Mouse (Mus musculus): ENCODE results near the gene Vps8. TPM values are rescaled to one million over a fixed set of nuclear protein-coding genes. Genes with fewer than 3 reads are reported as not detected.

Gene Vps8
- total RNA-seq, 2 experiments from 2014 or later = 24.6 to 30.6 TPM

DNA sequence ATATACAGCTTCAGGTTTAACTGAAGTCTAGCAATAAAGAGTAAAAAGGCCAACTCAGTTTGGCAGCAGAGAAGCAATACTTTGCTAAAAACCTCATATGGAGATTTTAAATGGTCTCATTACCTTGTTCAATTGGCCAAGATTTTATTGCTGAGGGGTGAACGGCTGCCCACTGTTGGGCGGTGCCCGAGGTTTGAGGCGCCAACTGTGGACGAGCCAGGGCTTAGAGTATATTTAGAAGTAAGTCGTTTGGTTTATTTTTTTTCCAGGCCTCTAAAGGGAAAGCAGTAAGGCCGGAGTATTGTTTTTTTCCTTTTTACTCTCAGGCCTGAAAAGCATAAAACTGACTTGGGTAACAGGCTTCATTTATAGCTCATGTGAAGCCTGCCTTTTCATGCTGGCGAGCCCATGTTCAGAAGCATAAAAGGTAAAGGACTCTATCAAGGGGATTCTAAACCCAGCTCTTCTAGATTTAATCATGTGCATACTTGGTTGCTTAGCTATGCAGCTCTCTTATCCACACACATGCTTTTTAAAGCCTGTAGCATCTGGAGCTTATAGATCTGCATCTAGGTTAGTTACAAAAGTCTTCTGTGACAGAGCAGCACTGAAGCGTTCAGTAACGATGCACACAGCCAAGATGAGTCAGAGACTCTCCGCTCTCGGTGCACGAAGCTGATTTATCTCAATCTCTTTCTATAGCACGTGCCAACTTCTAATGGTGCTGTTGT, 34.9 kb downstream of the Vps8 start:
- ATAC-seq (replicated peaks; ENCODE audit: poor library complexity, severe bottlenecking) = no peak

DNA sequence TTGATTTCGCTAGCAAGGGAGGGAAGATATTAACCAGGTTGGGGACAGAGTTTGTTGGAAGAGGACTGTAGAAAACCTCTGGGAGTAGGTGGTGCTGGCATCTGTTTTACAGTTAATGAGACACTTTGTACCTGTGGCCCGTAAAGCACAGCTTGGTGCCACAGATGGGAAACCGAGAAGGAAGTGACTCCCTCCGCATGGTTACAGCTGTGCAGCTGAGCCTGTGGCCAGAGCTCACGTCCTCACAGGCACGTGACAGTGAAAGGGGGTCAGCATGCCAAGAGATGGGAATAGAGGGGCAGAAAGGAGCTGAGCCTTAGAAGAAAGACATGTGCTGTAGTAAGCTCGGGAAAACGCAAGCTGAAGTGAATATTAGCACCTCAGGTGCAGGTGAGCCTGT, 43.0 kb downstream of the Vps8 start:
- no peak for ATAC-seq (replicated peaks; ENCODE audit: poor library complexity, severe bottlenecking)

DNA sequence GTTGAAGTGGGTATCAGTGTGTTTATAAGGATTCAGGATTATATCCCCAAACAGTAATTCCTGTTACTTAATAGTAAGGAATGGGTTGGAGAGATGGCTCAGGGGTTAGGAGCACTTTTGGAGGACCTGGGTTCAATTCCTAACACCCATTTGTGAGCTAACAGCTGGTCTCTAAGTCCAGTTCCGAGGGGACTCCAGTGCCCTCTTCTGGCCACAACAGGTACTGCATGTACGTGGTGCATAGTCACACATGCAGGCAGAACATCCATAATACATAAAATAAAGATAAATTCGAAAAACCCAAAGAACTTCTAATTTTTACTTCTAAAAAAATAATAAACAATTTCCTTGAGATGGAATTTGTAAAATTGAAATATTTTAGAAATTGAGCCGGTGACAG, 47.5 kb downstream of the Vps8 start:
- ATAC-seq (replicated peaks; ENCODE audit: poor library complexity, severe bottlenecking) = no peak

DNA sequence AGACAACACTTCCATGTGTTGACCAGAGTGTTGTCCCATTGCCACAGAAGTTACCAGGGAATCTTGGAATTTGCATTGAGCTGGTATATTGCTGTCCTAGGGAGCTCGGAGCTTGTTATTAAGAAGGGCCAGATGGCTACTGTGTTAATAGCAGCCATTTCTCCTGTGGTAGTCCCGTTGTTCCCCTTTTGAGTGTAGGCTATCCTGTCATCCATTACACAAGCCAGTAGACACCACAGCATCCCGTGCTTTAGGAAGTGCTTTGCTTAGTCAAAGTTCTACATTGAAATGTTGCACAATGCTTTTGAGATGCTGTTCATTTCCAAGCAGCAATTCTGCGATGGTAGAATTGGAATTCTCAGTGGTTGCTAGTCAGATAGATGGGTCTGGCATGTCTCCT, 54.2 kb downstream of the Vps8 start:
- peak; percentile 78 for ATAC-seq (replicated peaks; ENCODE audit: poor library complexity, severe bottlenecking)

DNA sequence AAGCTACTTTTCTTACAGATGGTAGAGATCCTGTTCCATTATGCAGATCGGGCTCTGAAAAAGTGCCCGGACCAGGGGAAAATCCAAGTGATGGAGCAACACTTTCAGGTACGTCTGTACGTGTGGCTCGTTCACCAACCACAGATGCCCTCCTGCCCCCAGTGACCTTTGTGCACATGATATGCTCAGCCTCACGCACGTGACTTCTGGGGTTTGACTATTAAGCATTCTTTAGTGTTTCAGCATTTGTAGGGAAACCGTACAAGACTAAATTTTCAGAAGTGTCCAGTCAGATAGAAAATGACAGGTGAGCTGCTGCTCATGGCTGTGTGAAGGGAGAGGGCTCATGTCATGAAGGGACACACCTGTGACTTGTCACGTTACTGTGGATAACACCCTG, 55.5 kb downstream of the Vps8 start:
- no peak for ATAC-seq (replicated peaks; ENCODE audit: poor library complexity, severe bottlenecking)

DNA sequence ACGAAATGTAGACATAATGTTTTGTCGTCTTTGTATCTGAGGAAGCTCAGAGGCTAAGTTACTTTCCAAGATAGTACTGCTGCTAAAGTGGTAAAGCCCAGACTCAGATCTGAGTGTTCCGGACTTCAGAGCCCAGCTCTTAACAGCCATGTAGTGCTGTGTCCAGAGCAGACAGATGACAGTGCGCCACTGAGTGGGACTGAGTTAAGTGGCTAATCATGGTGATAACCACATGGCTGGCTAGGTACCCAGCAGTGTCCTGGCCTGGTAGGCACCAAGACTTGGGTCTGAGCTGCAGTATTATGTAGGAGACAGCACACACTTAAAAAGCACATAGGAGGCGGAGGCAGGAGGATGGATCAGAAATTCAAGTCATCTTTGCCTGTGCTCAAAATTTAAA, 60.9 kb downstream of the Vps8 start:
- no peak for ATAC-seq (replicated peaks; ENCODE audit: poor library complexity, severe bottlenecking)

DNA sequence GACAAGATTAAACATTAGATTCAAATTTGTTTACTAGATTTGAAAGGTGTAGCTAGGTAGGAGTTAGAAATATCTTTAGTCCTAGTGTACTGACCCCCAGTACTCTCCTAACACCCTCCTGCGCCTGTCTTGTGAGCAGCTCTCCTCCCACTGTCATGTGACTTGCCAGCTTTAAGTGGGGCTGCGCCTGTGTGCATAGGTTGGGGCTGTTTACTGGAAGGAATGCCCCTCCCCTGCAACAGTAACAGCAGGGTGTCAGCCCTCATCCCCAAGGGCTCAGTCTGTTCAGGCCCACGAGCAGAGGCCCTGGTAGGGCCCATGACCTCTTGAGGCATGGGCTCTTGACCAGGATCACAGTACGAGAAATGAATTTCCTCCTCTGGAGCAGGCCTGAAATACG, 62.8 kb downstream of the Vps8 start:
- ATAC-seq (replicated peaks; ENCODE audit: poor library complexity, severe bottlenecking) = no peak

DNA sequence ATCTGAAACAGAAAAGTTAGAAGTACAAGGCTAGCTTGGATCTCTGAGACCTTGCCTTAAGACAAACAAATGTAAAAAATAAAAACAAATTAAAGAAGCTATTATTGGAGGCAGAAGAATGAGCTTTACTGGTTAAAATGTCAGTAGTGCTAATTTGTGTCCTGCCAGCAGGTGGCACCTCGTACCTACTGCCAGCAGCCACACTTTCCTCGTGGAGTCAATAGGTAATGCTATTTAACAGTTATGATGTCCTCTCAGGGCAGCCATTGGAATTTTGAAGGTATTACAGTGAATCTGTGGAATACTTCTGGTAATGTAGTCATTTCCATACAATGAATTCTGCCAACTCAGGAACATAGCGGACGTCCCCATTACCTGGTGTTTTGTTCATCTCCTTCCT, 65.5 kb downstream of the Vps8 start:
- peak; percentile 48 for ATAC-seq (replicated peaks; ENCODE audit: poor library complexity, severe bottlenecking)

DNA sequence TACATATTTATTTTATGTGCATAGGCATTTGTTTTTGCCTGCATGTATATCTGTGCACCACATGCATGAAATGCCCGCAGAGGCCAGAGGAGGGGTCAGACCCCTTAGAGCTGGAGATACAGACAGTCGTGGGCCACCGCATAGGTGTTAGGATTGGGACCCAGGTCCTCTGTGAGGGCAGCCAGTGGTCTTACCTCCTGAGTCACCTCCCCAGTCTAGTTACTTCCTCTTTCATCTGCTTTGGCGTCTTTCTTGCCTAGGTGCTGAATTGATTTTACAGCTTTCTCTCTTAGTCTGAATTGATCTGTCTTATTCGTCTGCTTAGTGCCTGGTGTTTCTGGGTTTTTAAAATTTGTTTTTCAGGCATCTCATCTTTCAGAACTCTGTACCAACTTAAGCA, 69.4 kb downstream of the Vps8 start:
- no peak for ATAC-seq (replicated peaks; ENCODE audit: poor library complexity, severe bottlenecking)

DNA sequence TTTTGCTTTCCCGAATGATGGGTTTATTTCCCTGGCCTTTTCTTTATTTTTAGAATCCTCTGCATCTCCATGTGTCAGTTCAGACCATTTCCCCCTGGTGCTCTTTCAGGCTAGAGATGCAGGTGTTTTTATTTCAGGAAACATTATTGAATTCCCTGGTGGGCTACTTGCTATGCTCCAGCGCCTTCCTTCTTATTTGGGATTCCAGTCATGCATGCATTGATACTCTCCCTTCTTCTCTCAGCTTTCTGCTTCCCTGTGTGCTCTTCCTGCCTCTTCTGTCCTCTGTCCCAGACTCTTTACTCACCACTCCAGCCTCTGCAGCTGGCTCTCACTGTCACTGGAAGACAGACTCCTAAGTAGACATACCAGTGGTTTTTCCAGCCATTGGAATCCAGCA, 70.0 kb downstream of the Vps8 start:
- no peak for ATAC-seq (replicated peaks; ENCODE audit: poor library complexity, severe bottlenecking)

DNA sequence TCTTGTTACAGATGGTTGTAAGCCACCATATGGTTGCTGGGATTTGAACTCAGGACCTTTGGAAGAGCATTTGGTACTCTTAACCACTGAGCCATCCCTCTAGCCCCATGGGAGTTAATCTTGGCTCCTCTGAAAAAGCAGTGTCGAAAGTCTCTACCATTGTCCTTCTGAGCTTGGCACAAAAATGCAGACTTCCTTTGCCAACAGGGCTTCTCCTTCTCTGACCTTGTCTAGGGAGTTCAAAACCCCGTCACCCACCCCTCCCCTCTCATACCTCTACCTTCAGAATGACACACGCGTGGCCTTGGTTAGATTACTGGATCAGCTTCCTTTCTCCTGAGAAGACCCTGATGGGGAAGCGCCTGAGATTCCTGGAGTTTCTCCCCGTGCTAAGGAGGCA, 71.8 kb downstream of the Vps8 start:
- ATAC-seq (replicated peaks; ENCODE audit: poor library complexity, severe bottlenecking) = no peak

DNA sequence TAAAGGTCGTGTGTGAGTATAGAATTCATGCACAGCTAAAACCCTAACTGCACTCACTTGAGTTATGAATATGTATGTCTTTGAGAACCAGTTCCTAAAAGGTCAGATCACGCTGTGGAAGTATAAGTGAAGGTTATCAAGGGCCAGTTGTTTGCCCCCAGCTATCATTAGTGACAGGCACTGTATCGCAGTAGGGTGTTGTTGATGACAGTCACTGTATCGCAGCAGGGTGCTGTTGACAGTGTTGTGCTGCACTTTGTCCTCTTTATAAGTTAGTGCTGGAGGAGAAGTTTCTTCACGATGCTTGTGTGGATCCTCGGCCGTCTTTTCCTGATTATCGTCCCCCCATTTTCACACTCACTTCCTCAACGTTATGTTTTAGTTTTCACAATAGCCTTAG, 73.9 kb downstream of the Vps8 start:
- ATAC-seq (replicated peaks; ENCODE audit: poor library complexity, severe bottlenecking) = no peak

DNA sequence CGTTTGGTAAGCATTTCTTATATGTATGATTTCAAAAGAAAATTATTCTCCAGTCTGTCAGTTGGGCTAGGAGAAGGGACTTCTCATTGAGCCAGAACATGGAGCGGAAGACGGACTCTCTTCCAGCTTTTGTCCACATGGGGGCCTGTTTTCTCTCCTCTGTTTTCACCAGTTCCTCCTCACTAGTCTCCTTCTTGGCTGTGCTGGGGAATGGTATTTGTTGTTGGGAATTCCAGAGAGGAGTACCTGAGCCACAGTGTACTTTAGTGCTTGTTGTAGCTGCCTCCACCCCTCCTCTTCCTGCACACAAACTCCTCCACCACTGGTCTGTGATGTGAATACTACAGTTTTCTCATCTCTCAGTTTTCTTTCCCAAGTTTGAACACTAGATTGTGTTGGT, 74.7 kb downstream of the Vps8 start:
- ATAC-seq (replicated peaks; ENCODE audit: poor library complexity, severe bottlenecking) = no peak

DNA sequence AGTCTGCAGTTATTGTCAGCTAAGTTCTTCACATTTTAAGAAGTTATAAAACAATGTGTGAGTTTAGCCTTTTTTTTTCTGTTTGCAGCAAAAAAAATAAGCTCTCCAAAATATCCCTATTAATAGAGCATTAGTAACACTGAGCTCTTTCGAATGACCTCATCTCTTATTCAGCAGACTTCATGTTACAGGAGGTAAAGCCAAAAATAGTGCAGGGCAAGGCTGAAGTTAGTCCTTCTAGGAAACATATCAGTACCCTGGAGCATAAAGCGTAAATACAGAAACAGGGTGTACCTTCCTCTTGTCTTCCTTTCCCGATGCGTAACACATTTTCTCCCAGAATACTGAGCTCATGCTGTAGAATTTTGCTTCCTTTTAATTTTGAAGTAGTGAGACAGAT, 76.1 kb downstream of the Vps8 start:
- ATAC-seq (replicated peaks; ENCODE audit: poor library complexity, severe bottlenecking) = no peak

DNA sequence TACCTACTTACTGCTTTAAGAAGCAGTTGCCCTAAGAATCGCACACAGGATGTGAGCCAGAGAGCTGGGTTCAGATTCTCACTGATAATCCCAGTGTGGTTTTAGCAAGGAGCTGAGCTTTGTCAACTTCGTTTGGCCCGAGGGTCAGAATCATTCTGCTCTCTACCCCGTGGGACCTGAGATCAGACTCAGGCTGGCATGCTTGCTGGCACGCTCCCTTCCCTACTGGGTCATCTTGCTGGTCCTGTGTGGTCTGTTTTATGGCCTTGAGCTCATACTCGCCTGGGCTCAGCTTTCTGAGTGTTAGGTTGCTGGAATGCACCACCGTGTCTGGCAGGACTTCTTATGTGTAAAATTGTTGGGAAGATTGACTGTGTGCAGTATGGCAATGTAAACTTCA, 76.7 kb downstream of the Vps8 start:
- no peak for ATAC-seq (replicated peaks; ENCODE audit: poor library complexity, severe bottlenecking)

DNA sequence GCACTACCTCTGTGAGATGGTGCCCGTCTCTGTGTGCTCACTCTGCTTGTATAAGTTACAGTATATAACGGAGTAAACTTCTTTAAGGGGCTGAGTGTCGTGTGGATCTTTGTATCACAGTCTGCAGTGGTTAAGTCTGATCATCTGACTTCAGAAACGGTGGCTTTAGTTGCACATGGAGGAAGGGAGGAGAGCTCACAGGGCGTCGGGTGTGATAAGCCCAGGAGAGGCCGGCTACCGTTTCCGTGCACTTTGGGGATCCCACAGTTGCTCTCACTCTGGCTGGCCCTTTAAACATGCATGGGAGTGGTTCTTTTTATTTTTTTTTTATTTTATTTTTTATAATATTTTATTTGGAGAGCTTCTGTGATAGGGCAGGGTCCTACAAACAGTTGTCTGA, 95.9 kb downstream of the Vps8 start:
- no peak for ATAC-seq (replicated peaks; ENCODE audit: poor library complexity, severe bottlenecking)

DNA sequence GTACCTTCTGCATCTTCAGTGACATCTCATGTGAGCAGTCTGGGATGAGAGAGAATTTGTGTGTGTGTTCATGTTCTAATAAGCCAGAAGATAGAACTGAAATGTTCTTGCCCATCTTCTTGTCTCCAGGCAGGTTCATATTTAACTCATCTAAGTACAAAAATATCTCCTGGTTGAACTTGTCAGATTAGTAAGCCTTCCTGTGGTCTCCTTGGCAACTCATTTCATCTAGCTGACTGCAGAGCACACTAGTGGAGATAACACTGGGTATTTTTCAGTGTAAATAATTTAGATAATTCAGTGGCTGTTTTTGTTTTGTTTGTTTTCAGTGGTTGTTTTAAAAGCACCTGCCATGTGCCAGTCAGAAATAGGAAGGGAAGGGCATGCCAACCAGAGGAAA, 96.9 kb downstream of the Vps8 start:
- ATAC-seq (replicated peaks; ENCODE audit: poor library complexity, severe bottlenecking) = no peak

DNA sequence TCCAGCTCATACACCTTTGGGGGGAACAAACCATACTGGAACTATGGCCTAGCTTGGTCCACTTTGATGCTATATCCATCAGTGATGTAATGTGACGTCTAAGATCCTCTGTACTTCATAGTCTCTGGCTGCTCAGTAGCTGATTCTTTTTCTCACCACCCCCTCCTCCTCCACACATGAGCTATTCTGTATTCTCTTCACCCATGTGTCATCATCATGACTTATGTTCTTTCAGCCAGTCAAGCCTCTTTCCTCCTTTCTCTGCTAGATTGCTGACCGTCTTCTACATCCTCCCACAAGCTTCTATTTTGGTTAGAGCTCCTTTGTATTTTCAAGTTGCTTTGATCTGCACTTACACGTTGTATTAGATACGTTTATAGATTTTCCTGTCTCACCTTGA, 100.8 kb downstream of the Vps8 start:
- no peak for ATAC-seq (replicated peaks; ENCODE audit: poor library complexity, severe bottlenecking)

DNA sequence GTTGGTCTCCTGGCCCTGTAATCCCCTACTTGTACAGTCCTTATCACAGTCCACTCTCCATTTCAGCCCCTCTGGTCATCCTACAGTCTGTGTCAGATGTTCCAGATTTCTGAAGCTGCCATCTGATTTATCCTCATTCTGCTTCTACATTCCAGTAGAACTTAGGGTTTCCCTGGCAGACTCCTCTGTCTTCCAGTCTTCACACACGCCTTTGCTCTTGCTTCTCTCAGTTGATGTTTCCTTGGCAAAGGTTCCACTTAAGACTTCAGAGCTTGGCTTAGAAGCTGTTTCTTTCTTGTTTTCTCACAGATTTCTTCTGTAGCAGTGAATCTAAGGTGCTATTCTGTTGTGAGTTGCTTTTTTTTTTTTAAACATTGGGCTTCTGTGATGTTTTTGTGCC, 102.5 kb downstream of the Vps8 start:
- ATAC-seq (replicated peaks; ENCODE audit: poor library complexity, severe bottlenecking) = no peak

DNA sequence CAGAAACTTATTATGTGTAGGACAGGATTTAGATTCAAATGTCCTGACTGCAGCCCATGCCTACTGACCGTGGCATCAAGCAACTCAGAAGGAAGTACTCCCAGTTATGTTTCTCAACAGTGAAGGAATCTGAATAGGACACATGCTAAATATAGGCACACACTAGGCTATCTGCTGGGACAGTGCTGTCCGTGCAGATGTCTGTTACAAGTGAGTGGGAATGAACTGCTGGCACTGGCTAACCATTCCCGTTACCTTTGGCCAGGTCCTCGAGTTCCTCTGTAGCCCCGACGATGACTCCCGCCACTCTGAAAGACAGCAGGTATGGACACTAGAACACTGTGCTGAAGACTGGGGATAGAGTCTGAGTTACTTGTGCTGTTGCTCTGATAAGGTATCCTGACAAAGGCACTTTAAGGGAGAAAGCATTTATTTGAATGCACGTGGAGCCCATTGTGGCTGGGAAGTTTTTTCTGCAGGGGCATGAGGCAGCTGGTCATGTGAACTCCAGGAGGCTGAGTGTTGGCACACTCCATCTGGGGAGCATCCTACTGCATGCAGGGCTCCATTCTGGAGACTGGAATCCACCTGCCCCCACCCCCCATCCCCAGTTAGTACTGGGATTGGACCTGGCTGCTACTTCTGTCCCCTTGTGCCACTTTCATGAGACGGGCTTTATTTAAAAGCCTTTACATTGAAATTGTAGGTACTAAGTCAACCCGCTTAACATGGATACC, 104.5 kb downstream of the Vps8 start:
- ATAC-seq (replicated peaks; ENCODE audit: poor library complexity, severe bottlenecking) = no peak

DNA sequence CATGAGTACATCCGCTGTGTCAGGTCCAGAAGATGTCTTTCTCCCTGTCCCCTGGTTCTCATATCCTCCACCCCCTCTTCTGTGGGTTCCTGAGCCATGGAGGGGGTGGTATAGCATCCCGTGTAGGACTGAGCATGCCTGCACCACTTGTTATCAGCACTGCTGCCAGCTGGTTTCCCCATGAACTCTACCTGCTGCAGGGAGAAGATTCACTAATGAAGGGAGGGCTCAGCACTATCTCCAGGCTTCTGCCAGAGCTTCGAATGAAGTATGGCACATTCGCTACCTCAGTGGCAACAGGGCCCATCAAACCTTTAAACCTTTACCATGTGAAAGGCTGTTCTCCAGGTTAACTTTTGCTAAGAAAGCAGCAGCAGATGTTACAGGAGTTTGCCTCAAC, 110.6 kb downstream of the Vps8 start:
- ATAC-seq (replicated peaks; ENCODE audit: poor library complexity, severe bottlenecking) = no peak
